Mouse (Mus musculus): ENCODE results near the gene A930017K11Rik. TPM values are rescaled to one million over a fixed set of nuclear protein-coding genes. Genes with fewer than 3 reads are reported as not detected.

Gene A930017K11Rik
- polyA plus RNA-seq (2017; shearing (Covaris generic)) = not detected

GRCm38 (mm10) chr17:25951803-25952623, at the start of gene A930017K11Rik:
TSS of gene A930017K11Rik (minus strand) at chr17:25952565.

GRCm38 (mm10) chr17:25985306-25986294, 33.2 kb upstream of the A930017K11Rik start, which contains the start of gene Capn15:
TSS of gene Capn15 (minus strand) at chr17:25985796.

GRCm38 (mm10) chr17:25944366-25945163, 7.8 kb downstream of the A930017K11Rik start, which contains the start of the genes Pigq and Nhlrc4:
TSS of gene Pigq (minus strand) at chr17:25944936.
TSS of gene Nhlrc4 (minus strand) at chr17:25944961.

GRCm38 (mm10) chr17:25919144-25919785, 33.1 kb downstream of the A930017K11Rik start, which contains the start of gene Rab40c:
TSS of gene Rab40c (minus strand) at chr17:25919727.

Other genes starting within 250 kb of the A930017K11Rik start
- gene Gng13, start 235.4 kb downstream of the A930017K11Rik start, polyA plus RNA-seq (2017; shearing (Covaris generic)) = not detected
- gene Chtf18, start 225.1 kb downstream of the A930017K11Rik start, polyA plus RNA-seq (2017; shearing (Covaris generic)) = 10 to 100 TPM in 1 of 2 experiments, 1 to 10 TPM in 1; 3.8 to 12.3 TPM
- gene Rpusd1, start 224.9 kb downstream of the A930017K11Rik start, polyA plus RNA-seq (2017; shearing (Covaris generic)) = 10 to 100 TPM; 13.9 to 16.7 TPM
- gene Mslnl, start 216.5 kb downstream of the A930017K11Rik start, polyA plus RNA-seq (2017; shearing (Covaris generic)) = under 1 TPM in 1 of 2 experiments, not detected in 1; 0.73 TPM
- gene Msln, start 198.2 kb downstream of the A930017K11Rik start, polyA plus RNA-seq (2017; shearing (Covaris generic)) = under 1 TPM in 1 of 2 experiments, not detected in 1; 0.98 TPM
- gene Narfl, start 178.8 kb downstream of the A930017K11Rik start, polyA plus RNA-seq (2017; shearing (Covaris generic)) = 10 to 100 TPM; 27.7 to 32.5 TPM
- gene Haghl, start 166.9 kb downstream of the A930017K11Rik start, polyA plus RNA-seq (2017; shearing (Covaris generic)) = 10 to 100 TPM; 34.3 to 47.7 TPM
- 1 to 10 TPM in 1 of 2 experiments, under 1 TPM in 1; 0.89 to 1.4 TPM for gene Ccdc78, start 166.0 kb downstream of the A930017K11Rik start, polyA plus RNA-seq (2017; shearing (Covaris generic))
- gene Fam173a, start 159.7 kb downstream of the A930017K11Rik start, polyA plus RNA-seq (2017; shearing (Covaris generic)) = 100 to 1,000 TPM; 231 to 239 TPM
- gene AC134908.4, start 156.9 kb downstream of the A930017K11Rik start, polyA plus RNA-seq (2017; shearing (Covaris generic)) = 1 to 10 TPM in 1 of 2 experiments, not detected in 1; 1.1 TPM
- 10 to 100 TPM; 34.1 to 40.4 TPM for gene Metrn, start 155.4 kb downstream of the A930017K11Rik start, polyA plus RNA-seq (2017; shearing (Covaris generic))
- under 1 TPM; 0.16 to 0.60 TPM for gene Fbxl16, start 143.5 kb downstream of the A930017K11Rik start, polyA plus RNA-seq (2017; shearing (Covaris generic))
- gene Wdr24, start 128.9 kb downstream of the A930017K11Rik start, polyA plus RNA-seq (2017; shearing (Covaris generic)) = 10 to 100 TPM; 31.4 to 36.3 TPM
- 10 to 100 TPM; 32.9 to 33.5 TPM for gene Jmjd8, start 123.7 kb downstream of the A930017K11Rik start, polyA plus RNA-seq (2017; shearing (Covaris generic))
- 100 to 1,000 TPM; 170 to 205 TPM for gene Stub1, start 119.2 kb downstream of the A930017K11Rik start, polyA plus RNA-seq (2017; shearing (Covaris generic))
- gene Rhbdl1, start 115.3 kb downstream of the A930017K11Rik start, polyA plus RNA-seq (2017; shearing (Covaris generic)) = 1 to 10 TPM; 1.6 to 1.7 TPM
- 1 to 10 TPM; 1.4 to 2.6 TPM for gene Gm20683, start 110.8 kb downstream of the A930017K11Rik start, polyA plus RNA-seq (2017; shearing (Covaris generic))
- 10 to 100 TPM; 42.2 to 46.5 TPM for gene Rhot2, start 107.7 kb downstream of the A930017K11Rik start, polyA plus RNA-seq (2017; shearing (Covaris generic))
- 10 to 100 TPM in 1 of 2 experiments, 1 to 10 TPM in 1; 9.2 to 16.3 TPM for gene Wdr90, start 91.1 kb downstream of the A930017K11Rik start, polyA plus RNA-seq (2017; shearing (Covaris generic))
- gene Mcrip2, start 83.8 kb downstream of the A930017K11Rik start, polyA plus RNA-seq (2017; shearing (Covaris generic)) = 1 to 10 TPM; 1.1 to 5.7 TPM
- gene Mettl26, start 77.5 kb downstream of the A930017K11Rik start, polyA plus RNA-seq (2017; shearing (Covaris generic)) = 10 to 100 TPM; 80.3 to 84.0 TPM
- gene Wfikkn1, start 71.7 kb downstream of the A930017K11Rik start, polyA plus RNA-seq (2017; shearing (Covaris generic)) = 1 to 10 TPM; 1.4 to 2.0 TPM
- gene Rab40c, start 32.8 kb downstream of the A930017K11Rik start, polyA plus RNA-seq (2017; shearing (Covaris generic)) = 10 to 100 TPM; 30.1 to 34.5 TPM
- 10 to 100 TPM; 50.7 to 66.9 TPM for gene Pigq, start 7.6 kb downstream of the A930017K11Rik start, polyA plus RNA-seq (2017; shearing (Covaris generic))
- not detected for gene Nhlrc4, start 7.6 kb downstream of the A930017K11Rik start, polyA plus RNA-seq (2017; shearing (Covaris generic))
- gene Capn15, start 33.2 kb upstream of the A930017K11Rik start, polyA plus RNA-seq (2017; shearing (Covaris generic)) = 10 to 100 TPM; 26.6 to 29.0 TPM
- 10 to 100 TPM; 12.8 to 16.0 TPM for gene Rab11fip3, start 117.0 kb upstream of the A930017K11Rik start, polyA plus RNA-seq (2017; shearing (Covaris generic))
- 10 to 100 TPM; 27.4 to 32.9 TPM for gene Decr2, start 137.8 kb upstream of the A930017K11Rik start, polyA plus RNA-seq (2017; shearing (Covaris generic))
- 10 to 100 TPM in 1 of 2 experiments, under 1 TPM in 1; 0.90 to 11.4 TPM for gene Nme4, start 143.0 kb upstream of the A930017K11Rik start, polyA plus RNA-seq (2017; shearing (Covaris generic))
- gene Tmem8, start 160.7 kb upstream of the A930017K11Rik start, polyA plus RNA-seq (2017; shearing (Covaris generic)) = 10 to 100 TPM; 33.9 to 35.3 TPM
- 10 to 100 TPM; 65.8 to 72.4 TPM for gene Mrpl28, start 170.9 kb upstream of the A930017K11Rik start, polyA plus RNA-seq (2017; shearing (Covaris generic))
- 100 to 1,000 TPM in 1 of 2 experiments, 10 to 100 TPM in 1; 86.4 to 112 TPM for gene Axin1, start 186.1 kb upstream of the A930017K11Rik start, polyA plus RNA-seq (2017; shearing (Covaris generic))
- gene Pdia2, start 246.5 kb upstream of the A930017K11Rik start, polyA plus RNA-seq (2017; shearing (Covaris generic)) = 1 to 10 TPM in 1 of 2 experiments, not detected in 1; 1.7 TPM